Mouse (Mus musculus): ENCODE measurements at regions not wholly inside any gene's neighbourhood (a gene's known extent, or its start where the extent isn't known, plus 50 kb on each side); places are given as distances from the start of the nearest gene placed in this dataset.

GRCm38 (mm10) chr2:124718985-124719384, 348.9 kb upstream of the Slc24a5 start:
- no peak for DNase-seq

GRCm38 (mm10) chr2:124719820-124720478, 348.0 kb upstream of the Slc24a5 start:
- DNase-seq, result peak; percentile 8

GRCm38 (mm10) chr2:124720593-124721445, 347.1 kb upstream of the Slc24a5 start:
- DNase-seq, result no peak

- DNase-seq, result no peak
These were observed 343.8 kb upstream of the Slc24a5 start for GRCm38 (mm10) chr2:124724171-124724570.

- DNase-seq, result no peak
These were observed 343.0 kb upstream of the Slc24a5 start for GRCm38 (mm10) chr2:124724827-124725480.

GRCm38 (mm10) chr2:124727979-124728378, 339.9 kb upstream of the Slc24a5 start:
- no peak for DNase-seq

GRCm38 (mm10) chr2:124732593-124732992, 335.3 kb upstream of the Slc24a5 start:
- DNase-seq, result no peak

GRCm38 (mm10) chr2:124740848-124741247, 327.1 kb upstream of the Slc24a5 start:
- DNase-seq, result no peak

GRCm38 (mm10) chr2:124742964-124743363, 325.0 kb upstream of the Slc24a5 start:
- DNase-seq, result no peak

GRCm38 (mm10) chr2:124745045-124745444, 322.9 kb upstream of the Slc24a5 start:
- DNase-seq, result no peak

GRCm38 (mm10) chr2:124747119-124747518, 320.8 kb upstream of the Slc24a5 start:
- DNase-seq, result no peak

GRCm38 (mm10) chr2:124747627-124748026, 320.3 kb upstream of the Slc24a5 start:
- DNase-seq, result no peak

- DNase-seq, result no peak
These were observed 316.1 kb upstream of the Slc24a5 start for GRCm38 (mm10) chr2:124751832-124752231.

- DNase-seq, result no peak
These were observed 314.2 kb upstream of the Slc24a5 start for GRCm38 (mm10) chr2:124753717-124754116.

GRCm38 (mm10) chr2:124755244-124755643, 312.7 kb upstream of the Slc24a5 start:
- no peak for DNase-seq

- DNase-seq, result peak; percentile 55
These were observed 308.9 kb upstream of the Slc24a5 start for GRCm38 (mm10) chr2:124758992-124759391.

- DNase-seq, result no peak
These were observed 304.3 kb upstream of the Slc24a5 start for GRCm38 (mm10) chr2:124763650-124764049.

GRCm38 (mm10) chr2:124764186-124764910, 303.6 kb upstream of the Slc24a5 start:
- no peak for DNase-seq

- DNase-seq, result no peak
These were observed 298.5 kb upstream of the Slc24a5 start for GRCm38 (mm10) chr2:124769267-124769967.

- DNase-seq, result no peak
These were observed 297.9 kb upstream of the Slc24a5 start for GRCm38 (mm10) chr2:124770028-124770427.

- DNase-seq, result no peak
These were observed 295.7 kb upstream of the Slc24a5 start for GRCm38 (mm10) chr2:124772055-124772708.

- DNase-seq, result peak; percentile 12
These were observed 292.2 kb upstream of the Slc24a5 start for GRCm38 (mm10) chr2:124775737-124776136.

Data from kidney, adult 11 months (tissue).